Mouse (Mus musculus): ENCODE results near the gene Polr3gl. TPM values are rescaled to one million over a fixed set of nuclear protein-coding genes. Genes with fewer than 3 reads are reported as not detected.
A peak's percentile ranks its signal among the peaks of the same experiment; 100 is the strongest.

The Polr3gl gene
- polyA plus RNA-seq, 1 experiment from 2014 or later, result 33.6 TPM

DNA sequence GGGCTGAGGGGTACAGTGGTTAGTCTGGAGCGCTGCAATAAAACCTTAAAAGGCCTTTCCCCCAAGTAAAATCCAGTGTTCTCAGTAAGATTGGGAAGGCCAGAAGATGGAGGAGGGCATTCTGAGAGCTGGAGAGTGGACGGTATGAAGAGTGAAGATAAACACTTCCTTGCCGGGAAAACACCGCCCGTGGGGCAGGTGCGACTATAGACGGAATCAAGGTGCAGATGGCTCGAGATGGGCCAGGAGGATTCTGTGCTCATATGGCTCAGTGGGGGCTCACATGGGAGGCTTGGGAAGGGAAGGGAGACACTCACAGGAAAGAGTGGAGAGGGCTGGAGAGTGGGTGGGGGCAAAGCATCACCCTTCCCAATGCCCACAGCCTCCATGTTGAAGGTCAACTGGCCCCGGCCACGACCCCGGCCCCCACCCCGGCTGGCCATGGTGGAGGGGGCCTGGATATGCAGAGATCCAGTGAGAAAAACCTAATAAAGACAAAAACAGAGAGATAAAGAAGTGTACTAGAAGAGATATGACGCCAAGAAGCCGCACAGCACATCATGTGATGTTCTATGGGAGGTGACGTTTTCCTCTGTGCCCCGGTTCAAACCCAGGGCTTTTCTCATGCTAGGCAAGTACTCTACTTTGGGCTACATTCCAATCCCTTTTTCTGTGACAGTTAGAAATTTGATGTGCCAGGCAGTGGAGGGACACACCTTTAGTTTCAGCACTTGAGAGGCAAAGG is 12.0 kb downstream of the Polr3gl start:
- H3K27me3 ChIP-seq, result no peaks in the 10 kb centered on the region
- no peak for TF ChIP-seq CTCF (IDR thresholded peaks at IDR 0.05)
- no peak for ATAC-seq
- in situ Hi-C loops (cut with MboI; ENCODE audit: low pct_unique_long_range_greater_than_20kb), result loop anchor here (5.0 kb wide), 1 partner anchor 40 kb away; no protein-coding TSS in a partner anchor
- ChIA-PET POLR2A (interaction anchor here (0.9 kb wide), 1 partner anchor 31 kb away, joined by 8 read pairs; no protein-coding TSS in a partner anchor), CTCF (interaction anchor here (1.2 to 11.5 kb wide), 4 partner anchors 33 to 114 kb away, joined by 3 to 312 read pairs (median 21); partner anchors contain the start of genes Itga10, Pias3 and Txnip)
- DNase-seq (ENCODE audit: low read depth, low spot score), result no peak

DNA sequence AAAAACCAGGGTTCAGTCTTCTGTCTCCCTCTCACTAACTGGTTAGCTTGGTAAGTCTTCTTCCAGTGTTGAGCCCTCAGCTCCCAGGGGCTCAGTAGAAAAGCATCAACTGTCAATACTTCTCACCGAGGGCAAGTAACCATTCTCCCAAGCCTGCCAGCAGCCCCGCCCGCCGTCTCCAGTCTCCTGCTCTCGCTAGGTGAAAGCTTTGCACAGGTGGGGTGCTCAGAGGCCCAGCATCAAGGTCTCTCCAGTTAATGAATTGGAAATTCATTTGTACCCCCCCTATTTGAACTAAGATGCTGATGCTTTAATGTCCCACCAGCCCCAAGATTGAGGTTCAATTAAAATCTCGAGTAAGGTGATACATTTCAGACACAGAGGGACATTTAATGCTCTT is 12.8 kb downstream of the Polr3gl start:
- in situ Hi-C loops (cut with MboI; ENCODE audit: low pct_unique_long_range_greater_than_20kb), result loop anchor here (5.0 kb wide), 1 partner anchor 39 kb away; no protein-coding TSS in a partner anchor

GRCm38 (mm10) chr3:96579885-96580454 is 14.0 kb downstream of the Polr3gl start:
- no peaks in the 10 kb centered on the region for H3K27me3 ChIP-seq
- no peak for DNase-seq (ENCODE audit: low read depth, low spot score)
- ChIA-PET POLR2A (interaction anchor here (0.7 to 1.6 kb wide), 6 partner anchors 14 to 122 kb away, joined by 3 to 15 read pairs (median 4); partner anchors contain the start of genes Polr3gl and Txnip), CTCF (interaction anchor here (0.6 to 11.5 kb wide), 29 partner anchors 9 to 302 kb away, joined by 3 to 312 read pairs (median 6); partner anchors contain the start of genes Itga10, Lix1l, Pias3 and Polr3gl)
- in situ Hi-C loops (cut with MboI; ENCODE audit: low pct_unique_long_range_greater_than_20kb), result loop anchor here (5.0 kb wide), 1 partner anchor 38 kb away; no protein-coding TSS in a partner anchor
- no peak for TF ChIP-seq CTCF (IDR thresholded peaks at IDR 0.05)
- peak; percentile 46 for ATAC-seq

More for the DNA sequence above, 12.8 kb downstream of the Polr3gl start:
- no peak for TF ChIP-seq CTCF (IDR thresholded peaks at IDR 0.05)
- DNase-seq (ENCODE audit: low read depth, low spot score) (no peak), ATAC-seq (no peak)
- H3K27me3 ChIP-seq, result no peaks in the 10 kb centered on the region
- CTCF ChIA-PET, result interaction anchor here (1.2 to 11.5 kb wide), 12 partner anchors 10 to 303 kb away, joined by 3 to 312 read pairs (median 10); partner anchors contain the start of genes Itga10, Lix1l, Pias3 and Polr3gl
- POLR2A ChIA-PET, result interaction anchor here (0.7 to 1.3 kb wide), 2 partner anchors 13 to 126 kb away, joined by 3 read pairs; partner anchors contain the start of gene Polr3gl

DNA sequence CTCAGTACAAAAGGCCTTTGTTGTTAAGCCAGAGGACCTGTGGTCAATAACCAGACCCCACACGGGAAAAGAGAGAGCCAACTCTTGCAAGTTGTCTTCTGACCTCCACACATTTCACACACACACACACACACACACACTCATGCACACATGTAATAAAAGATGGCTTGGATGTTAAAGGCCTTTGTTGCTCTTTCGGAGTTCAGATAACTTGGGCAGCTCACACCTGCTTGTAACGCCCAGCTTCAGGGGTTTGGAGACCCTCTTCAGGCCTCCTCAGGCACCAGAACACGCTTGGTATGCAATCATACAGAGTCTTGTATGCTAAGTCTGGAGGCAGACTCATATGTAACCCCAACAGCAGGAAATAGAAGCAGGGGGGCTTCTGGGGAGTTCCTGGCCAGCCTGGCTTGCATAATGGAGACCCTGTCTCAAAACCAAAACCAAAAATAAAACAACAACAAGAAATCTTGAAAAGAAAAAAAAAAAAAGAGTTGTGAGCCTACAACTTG is 14.7 kb downstream of the Polr3gl start:
- H3K27me3 ChIP-seq, result no peaks in the 10 kb centered on the region
- ChIA-PET POLR2A (interaction anchor here (0.7 to 1.6 kb wide), 2 partner anchors 20 to 36 kb away, joined by 5 to 15 read pairs; partner anchors contain the start of gene Txnip), CTCF (interaction anchor here (0.7 to 11.5 kb wide), 20 partner anchors 8 to 301 kb away, joined by 3 to 312 read pairs (median 6); partner anchors contain the start of genes Itga10, Lix1l, Polr3gl and Txnip)
- DNase-seq (ENCODE audit: low read depth, low spot score) (no peak), ATAC-seq (no peak)
- TF ChIP-seq CTCF (IDR thresholded peaks at IDR 0.05), result no peak
- in situ Hi-C loops (cut with MboI; ENCODE audit: low pct_unique_long_range_greater_than_20kb), result no loop called here

DNA sequence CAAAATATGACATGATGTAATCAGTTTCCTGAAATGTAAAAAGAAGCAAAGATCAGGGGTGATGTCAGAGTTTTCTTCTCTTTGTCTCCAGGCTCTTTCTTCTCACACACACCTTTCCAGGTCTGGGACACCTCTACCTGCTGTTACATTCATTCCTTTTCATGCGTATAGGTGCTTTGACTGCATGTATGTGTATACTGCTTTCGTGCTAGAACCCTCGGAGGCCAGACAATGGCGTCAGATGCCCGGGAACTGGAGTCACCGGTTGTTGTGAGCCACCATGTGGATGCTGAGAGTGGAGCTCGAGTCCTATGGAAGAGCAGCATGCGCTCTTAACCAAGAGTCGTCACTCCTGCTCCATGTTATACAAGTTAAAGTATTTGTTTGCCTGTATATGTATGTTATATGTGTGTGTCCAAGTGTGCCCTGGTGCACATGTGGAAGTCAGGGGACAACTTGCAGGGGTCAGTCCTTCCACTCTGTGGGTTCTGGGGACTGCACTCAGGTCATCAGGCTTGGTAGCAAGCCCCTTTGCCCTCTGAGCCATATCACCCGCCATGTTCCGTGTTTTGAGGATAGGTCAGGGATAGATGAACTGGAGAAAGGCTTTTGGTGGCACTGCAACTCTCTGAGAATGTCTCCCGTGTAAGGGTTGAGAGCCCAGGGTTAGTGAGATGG is 15.3 kb downstream of the Polr3gl start:
- ChIA-PET CTCF (interaction anchor here (1.2 to 11.5 kb wide), 4 partner anchors 12 to 61 kb away, joined by 4 to 312 read pairs (median 30); partner anchors contain the start of genes Polr3gl and Txnip), POLR2A (interaction anchor here (3.5 kb wide), 1 partner anchor 22 kb away, joined by 44 read pairs; the partner anchor contains the start of gene Txnip)
- no peaks in the 10 kb centered on the region for H3K27me3 ChIP-seq
- no peak for ATAC-seq
- DNase-seq (ENCODE audit: low read depth, low spot score), result no peak
- in situ Hi-C loops (cut with MboI; ENCODE audit: low pct_unique_long_range_greater_than_20kb), result no loop called here
- no peak for TF ChIP-seq CTCF (IDR thresholded peaks at IDR 0.05)

DNA sequence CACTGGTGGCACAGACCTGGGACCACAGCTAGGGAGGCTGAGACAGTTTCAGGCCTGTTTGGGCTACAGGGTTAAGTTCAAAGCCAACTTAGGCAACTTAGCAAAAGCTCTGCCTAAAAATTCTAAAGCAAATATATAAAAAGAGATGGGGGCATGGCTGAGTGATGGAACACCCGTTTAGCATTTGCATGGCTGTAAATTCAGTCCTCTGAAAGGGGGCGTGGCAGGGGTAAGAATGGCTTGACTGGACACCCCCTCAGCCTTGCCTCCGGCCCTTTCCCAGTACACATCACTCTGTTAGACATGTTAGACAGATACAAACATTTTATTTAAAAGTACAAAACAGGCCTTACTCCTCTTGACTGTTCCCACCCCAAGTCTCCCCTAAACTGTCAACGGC is 16.4 kb downstream of the Polr3gl start:
- ATAC-seq (no peak), DNase-seq (ENCODE audit: low read depth, low spot score) (no peak)
- in situ Hi-C loops (cut with MboI; ENCODE audit: low pct_unique_long_range_greater_than_20kb), result no loop called here
- no peaks in the 10 kb centered on the region for H3K27me3 ChIP-seq
- TF ChIP-seq CTCF (IDR thresholded peaks at IDR 0.05), result no peak
- POLR2A ChIA-PET, result interaction anchor here (0.8 to 3.5 kb wide), 8 partner anchors 12 to 53 kb away, joined by 3 to 44 read pairs (median 5); partner anchors contain the start of gene Txnip
- CTCF ChIA-PET, result interaction anchor here (1.1 to 11.5 kb wide), 7 partner anchors 12 to 131 kb away, joined by 3 to 312 read pairs (median 5); partner anchors contain the start of genes Lix1l, Nudt17 and Txnip

- in situ Hi-C loops (cut with MboI; ENCODE audit: low pct_unique_long_range_greater_than_20kb), result no loop called here
- DNase-seq (ENCODE audit: low read depth, low spot score), result peak; percentile 94
- TF ChIP-seq CTCF (IDR thresholded peaks at IDR 0.05), result no peak
- ChIA-PET CTCF (interaction anchor here (0.7 to 11.5 kb wide), 12 partner anchors 10 to 131 kb away, joined by 3 to 312 read pairs (median 6); partner anchors contain the start of genes Lix1l, Nudt17, Polr3gl and Txnip), POLR2A (interaction anchor here (0.7 to 3.5 kb wide), 10 partner anchors 12 to 86 kb away, joined by 3 to 44 read pairs (median 3); partner anchors contain the start of gene Txnip)
- H3K27me3 ChIP-seq, result no peaks in the 10 kb centered on the region
- ATAC-seq, result peak; percentile 88
Measured at GRCm38 (mm10) chr3:96576690-96577541, 17.1 kb downstream of the Polr3gl start, which contains the start of gene Gm16253. Gene Gm16253, plus strand, starts transcription at chr3:96576984.

DNA sequence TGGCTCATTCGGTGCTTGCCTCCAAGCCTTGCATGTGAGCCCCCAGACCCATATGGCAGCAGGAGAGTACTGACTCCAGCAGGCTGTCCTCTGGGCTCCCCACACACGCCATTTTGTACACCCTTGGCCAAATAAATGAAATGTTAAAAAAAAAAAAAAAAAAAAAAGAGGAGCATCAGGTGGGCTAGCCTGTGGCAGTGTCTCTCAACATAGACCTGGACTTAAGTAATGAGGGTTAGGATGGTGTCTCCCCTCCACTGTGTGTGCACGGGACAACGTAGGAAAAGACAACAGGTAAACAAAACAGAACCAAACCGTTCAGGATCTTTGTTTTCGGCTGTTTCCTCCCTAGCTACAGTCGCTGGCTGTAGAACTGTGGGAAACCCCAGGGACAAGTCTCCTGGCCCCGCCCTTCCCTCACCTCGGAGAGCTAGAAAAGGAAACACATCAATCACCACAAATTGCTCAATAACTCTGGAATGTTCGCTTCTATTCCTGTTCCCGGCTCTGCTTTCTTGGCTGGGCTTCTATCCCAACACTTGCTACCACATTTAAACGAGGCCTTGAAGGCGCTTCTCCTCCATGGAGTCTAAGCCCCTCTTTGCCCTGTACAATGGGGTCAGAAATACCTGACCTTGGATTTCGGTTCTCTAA is 17.8 kb downstream of the Polr3gl start:
- no peaks in the 10 kb centered on the region for H3K27me3 ChIP-seq
- ATAC-seq (peak; percentile 29), DNase-seq (ENCODE audit: low read depth, low spot score) (no peak)
- no peak for TF ChIP-seq CTCF (IDR thresholded peaks at IDR 0.05)
- ChIA-PET CTCF (interaction anchor here (1.0 to 11.5 kb wide), 10 partner anchors 11 to 132 kb away, joined by 3 to 312 read pairs (median 6); partner anchors contain the start of genes Lix1l, Nudt17, Polr3gl and Txnip), POLR2A (interaction anchor here (0.7 to 3.5 kb wide), 5 partner anchors 11 to 86 kb away, joined by 3 to 44 read pairs (median 7); partner anchors contain the start of gene Txnip)
- in situ Hi-C loops (cut with MboI; ENCODE audit: low pct_unique_long_range_greater_than_20kb), result no loop called here
